Mouse (Mus musculus): Measurements from ENCODE around the gene Nfyb. TPM values are rescaled to one million over a fixed set of nuclear protein-coding genes. Genes with fewer than 3 reads are reported as not detected.

Nfyb gene
- polyA plus RNA-seq, 1 experiment from 2014 or later: 29.4 TPM

GRCm38 (mm10) chr10:82789181-82789580, 25.2 kb upstream of the Nfyb start:
- H3K27ac ChIP-seq (ENCODE audit: low read length): no peak overlapping the region
- H3K4me1 ChIP-seq (ENCODE audit: control insufficient read depth, low read depth, low read length): no peaks in the 10 kb centered on the region; the same call in 1 of the 2 replicates
- ATAC-seq (ENCODE audit: low read depth): no peak
- no peaks in the 10 kb centered on the region for H3K9me3 ChIP-seq (replicated peaks; ENCODE audit: control insufficient read depth, low read length)
- H3K4me2 ChIP-seq (ENCODE audit: low read depth, low read length): no peak overlapping the region
- H3K9ac ChIP-seq (ENCODE audit: low read depth, low read length): no peak overlapping the region
- no peak overlapping the region for H3K4me3 ChIP-seq (ENCODE audit: low read depth, low read length)
- no peaks in the 10 kb centered on the region for H3K27me3 ChIP-seq (ENCODE audit: control insufficient read depth, insufficient read depth, low read depth, low read length)
- no peaks in the 10 kb centered on the region for H3K36me3 ChIP-seq (ENCODE audit: control insufficient read depth, insufficient read depth)

- Histone ChIP-seq H3K27ac (ENCODE audit: low read length) (no peak overlapping the region), H3K9me3 (replicated peaks; ENCODE audit: control insufficient read depth, low read length) (no peaks in the 10 kb centered on the region), H3K4me2 (ENCODE audit: low read depth, low read length) (no peak overlapping the region), H3K4me3 (ENCODE audit: low read depth, low read length) (no peak overlapping the region), H3K4me1 (ENCODE audit: control insufficient read depth, low read depth, low read length) (peaks cover 14% of the 10 kb centered on the region), H3K27me3 (ENCODE audit: control insufficient read depth, insufficient read depth, low read depth, low read length) (no peaks in the 10 kb centered on the region), H3K36me3 (ENCODE audit: control insufficient read depth, insufficient read depth) (no peaks in the 10 kb centered on the region), H3K9ac (ENCODE audit: low read depth, low read length) (no peak overlapping the region)
- 17% methylated on average over 2 of the region's 2 CpGs for WGBS (ENCODE audit: insufficient replicate concordance)
- peak; percentile 65 for ATAC-seq (ENCODE audit: low read depth)
Measured at GRCm38 (mm10) chr10:82782472-82782871, 18.5 kb upstream of the Nfyb start.

GRCm38 (mm10) chr10:82780816-82781215, 16.9 kb upstream of the Nfyb start:
- Histone ChIP-seq H3K9me3 (replicated peaks; ENCODE audit: control insufficient read depth, low read length) (no peaks in the 10 kb centered on the region), H3K4me1 (ENCODE audit: control insufficient read depth, low read depth, low read length) (peaks cover 24% of the 10 kb centered on the region)

GRCm38 (mm10) chr10:82780322-82780721, 16.4 kb upstream of the Nfyb start:
- Histone ChIP-seq H3K36me3 (ENCODE audit: control insufficient read depth, insufficient read depth) (no peaks in the 10 kb centered on the region), H3K4me2 (ENCODE audit: low read depth, low read length) (no peak overlapping the region), H3K27ac (ENCODE audit: low read length) (no peak overlapping the region), H3K4me1 (ENCODE audit: control insufficient read depth, low read depth, low read length) (peaks cover 24% of the 10 kb centered on the region), H3K9ac (ENCODE audit: low read depth, low read length) (no peak overlapping the region), H3K9me3 (replicated peaks; ENCODE audit: control insufficient read depth, low read length) (no peaks in the 10 kb centered on the region), H3K4me3 (ENCODE audit: low read depth, low read length) (no peak overlapping the region), H3K27me3 (ENCODE audit: control insufficient read depth, insufficient read depth, low read depth, low read length) (no peaks in the 10 kb centered on the region)
- 41% methylated on average over 3 of the region's 3 CpGs for WGBS (ENCODE audit: insufficient replicate concordance)
- ATAC-seq (ENCODE audit: low read depth): peak; percentile 59

More at GRCm38 (mm10) chr10:82780816-82781215, 16.9 kb upstream of the Nfyb start:
- Histone ChIP-seq H3K27me3 (ENCODE audit: control insufficient read depth, insufficient read depth, low read depth, low read length) (no peaks in the 10 kb centered on the region), H3K36me3 (ENCODE audit: control insufficient read depth, insufficient read depth) (no peaks in the 10 kb centered on the region), H3K9ac (ENCODE audit: low read depth, low read length) (no peak overlapping the region), H3K4me2 (ENCODE audit: low read depth, low read length) (no peak overlapping the region), H3K4me3 (ENCODE audit: low read depth, low read length) (no peak overlapping the region), H3K27ac (ENCODE audit: low read length) (no peak overlapping the region)
- no peak for ATAC-seq (ENCODE audit: low read depth)

- no peak overlapping the region for H3K27ac ChIP-seq (ENCODE audit: low read length)
- no peak for ATAC-seq (ENCODE audit: low read depth)
Measured at GRCm38 (mm10) chr10:82779831-82780230, 15.9 kb upstream of the Nfyb start.

GRCm38 (mm10) chr10:82778791-82779549, 15.0 kb upstream of the Nfyb start:
- no peaks in the 10 kb centered on the region for H3K27me3 ChIP-seq (ENCODE audit: control insufficient read depth, insufficient read depth, low read depth, low read length)
- WGBS (ENCODE audit: insufficient replicate concordance): 73% methylated on average over 8 of the region's 8 CpGs
- H3K9me3 ChIP-seq (replicated peaks; ENCODE audit: control insufficient read depth, low read length): no peaks in the 10 kb centered on the region
- no peak overlapping the region for H3K4me3 ChIP-seq (ENCODE audit: low read depth, low read length)
- peaks cover 24% of the 10 kb centered on the region for H3K4me1 ChIP-seq (ENCODE audit: control insufficient read depth, low read depth, low read length)
- H3K4me2 ChIP-seq (ENCODE audit: low read depth, low read length): no peak overlapping the region
- H3K27ac ChIP-seq (ENCODE audit: low read length): no peak overlapping the region
- no peaks in the 10 kb centered on the region for H3K36me3 ChIP-seq (ENCODE audit: control insufficient read depth, insufficient read depth)
- no peak overlapping the region for H3K9ac ChIP-seq (ENCODE audit: low read depth, low read length)
- no peak for ATAC-seq (ENCODE audit: low read depth)

More at GRCm38 (mm10) chr10:82779831-82780230, 15.9 kb upstream of the Nfyb start:
- Histone ChIP-seq H3K9ac (ENCODE audit: low read depth, low read length) (no peak overlapping the region), H3K4me1 (ENCODE audit: control insufficient read depth, low read depth, low read length) (peaks cover 24% of the 10 kb centered on the region), H3K4me3 (ENCODE audit: low read depth, low read length) (no peak overlapping the region), H3K9me3 (replicated peaks; ENCODE audit: control insufficient read depth, low read length) (no peaks in the 10 kb centered on the region), H3K4me2 (ENCODE audit: low read depth, low read length) (no peak overlapping the region), H3K27me3 (ENCODE audit: control insufficient read depth, insufficient read depth, low read depth, low read length) (no peaks in the 10 kb centered on the region), H3K36me3 (ENCODE audit: control insufficient read depth, insufficient read depth) (no peaks in the 10 kb centered on the region)
- WGBS (ENCODE audit: insufficient replicate concordance): 88% methylated on average over 14 of the region's 14 CpGs

- H3K4me2 ChIP-seq (ENCODE audit: low read depth, low read length): no peak overlapping the region
- no peak overlapping the region; the same call in 1 of the 2 replicates for H3K9ac ChIP-seq (ENCODE audit: low read depth, low read length)
- no peaks in the 10 kb centered on the region for H3K27me3 ChIP-seq (ENCODE audit: control insufficient read depth, insufficient read depth, low read depth, low read length)
- WGBS (ENCODE audit: insufficient replicate concordance): 48% methylated on average over 13 of the region's 13 CpGs
- H3K36me3 ChIP-seq (ENCODE audit: control insufficient read depth, insufficient read depth): no peaks in the 10 kb centered on the region
- H3K4me3 ChIP-seq (ENCODE audit: low read depth, low read length): no peak overlapping the region
- 0 out of 2 replicates have a peak, but pooled peaks have one; percentile 10 for ATAC-seq (ENCODE audit: low read depth)
- no peak overlapping the region for H3K27ac ChIP-seq (ENCODE audit: low read length)
- peaks cover 24% of the 10 kb centered on the region for H3K4me1 ChIP-seq (ENCODE audit: control insufficient read depth, low read depth, low read length)
- no peaks in the 10 kb centered on the region for H3K9me3 ChIP-seq (replicated peaks; ENCODE audit: control insufficient read depth, low read length)
Measured at GRCm38 (mm10) chr10:82777886-82778285, 13.9 kb upstream of the Nfyb start.

GRCm38 (mm10) chr10:82777075-82777474, 13.1 kb upstream of the Nfyb start:
- H3K27me3 ChIP-seq (ENCODE audit: control insufficient read depth, insufficient read depth, low read depth, low read length): no peaks in the 10 kb centered on the region
- WGBS (ENCODE audit: insufficient replicate concordance): 26% methylated on average over 2 of the region's 2 CpGs
- no peak overlapping the region for H3K4me2 ChIP-seq (ENCODE audit: low read depth, low read length)
- no peak overlapping the region for H3K4me3 ChIP-seq (ENCODE audit: low read depth, low read length)
- peaks cover 24% of the 10 kb centered on the region for H3K4me1 ChIP-seq (ENCODE audit: control insufficient read depth, low read depth, low read length)
- H3K27ac ChIP-seq (ENCODE audit: low read length): no peak overlapping the region
- H3K36me3 ChIP-seq (ENCODE audit: control insufficient read depth, insufficient read depth): no peaks in the 10 kb centered on the region
- no peak overlapping the region for H3K9ac ChIP-seq (ENCODE audit: low read depth, low read length)
- no peaks in the 10 kb centered on the region for H3K9me3 ChIP-seq (replicated peaks; ENCODE audit: control insufficient read depth, low read length)
- ATAC-seq (ENCODE audit: low read depth): peak; percentile 85

- no peak overlapping the region for H3K9ac ChIP-seq (ENCODE audit: low read depth, low read length)
- no peak overlapping the region for H3K27ac ChIP-seq (ENCODE audit: low read length)
- H3K4me1 ChIP-seq (ENCODE audit: control insufficient read depth, low read depth, low read length): peaks cover 21% of the 10 kb centered on the region
- H3K4me2 ChIP-seq (ENCODE audit: low read depth, low read length): no peak overlapping the region
- no peaks in the 10 kb centered on the region for H3K36me3 ChIP-seq (ENCODE audit: control insufficient read depth, insufficient read depth)
- H3K9me3 ChIP-seq (replicated peaks; ENCODE audit: control insufficient read depth, low read length): no peaks in the 10 kb centered on the region
- H3K4me3 ChIP-seq (ENCODE audit: low read depth, low read length): no peak overlapping the region
- H3K27me3 ChIP-seq (ENCODE audit: control insufficient read depth, insufficient read depth, low read depth, low read length): no peaks in the 10 kb centered on the region
- no peak for ATAC-seq (ENCODE audit: low read depth)
- 74% methylated on average over 5 of the region's 5 CpGs for WGBS (ENCODE audit: insufficient replicate concordance)
Measured at GRCm38 (mm10) chr10:82774841-82775240, 10.9 kb upstream of the Nfyb start.

All from liver, embryonic 16.5 days (tissue).